Mouse (Mus musculus) small intestine, adult 2 months (tissue): ENCODE data around the gene D330020A13Rik.

Experiments used
- CTCF ChIP-seq: fragments of 200-500 bp; IDR thresholded peaks from 2 replicates; pipeline ENCODE4 v1.5.1; 2012; ENCODE audit warnings: low read depth, mild to moderate bottlenecking, control low read depth, inconsistent platforms, low read length, moderate library complexity, mixed read lengths; ENCODE audit not compliant: insufficient replicate concordance, insufficient read length; ENCODE audit errors: extremely low read depth
- POLR2A ChIP-seq: fragments of 200-500 bp; IDR thresholded peaks from 2 replicates; pipeline ENCODE4 v1.6.1; 2012; ENCODE audit warnings: low read depth, mild to moderate bottlenecking, control low read depth, inconsistent platforms, low read length, moderate library complexity

- no peak for TF ChIP-seq POLR2A
- TF ChIP-seq CTCF: no peak
Measured at GRCm38 (mm10) chr6:120312443-120312842, 18.3 kb downstream of the D330020A13Rik start.
